Comparison of ENCODE assay signal across 10 mouse cellular contexts in genomic region chr5:72984091-72984490, GRCm38 (mm10). TPM values are rescaled to one million over a fixed set of nuclear protein-coding genes. Genes with fewer than 3 reads are reported as not detected.
A peak's percentile ranks its signal among the peaks of the same experiment; 100 is the strongest.
DNase-seq lines count a peak whose midpoint lies in the region; ATAC-seq lines count a peak whose summit lies in the region.
"Had no signal": no experiment of that assay in that cellular context is flagged by ENCODE, and none has a peak within 500 bp of the region (broad histone marks: within the 10 kb centered on the region; RNA-seq: fewer than 3 reads in every experiment).

No protein-coding gene starts in this region.

- no peak overlapping the region for H3K4me3 ChIP-seq in intestine, embryonic 14.5 days (ENCODE audit: low read depth, low read length)
- no peak overlapping the region for H3K4me3 ChIP-seq in intestine, embryonic 15.5 days (replicated peaks)
- H3K4me3 ChIP-seq: erythroblast, embryonic 14.5 days had no signal

- ATAC-seq in intestine, embryonic 14.5 days (replicated peaks; ENCODE audit: low FRiP score, low TSS enrichment, low read depth) = no peak
- no peak for ATAC-seq in intestine, embryonic 15.5 days

- intact Hi-C loops in left cerebral cortex, postnatal 25 days (cut with DNase I) = loop anchor here (1.0 to 5.0 kb wide), 2 partner anchors 87 to 398 kb away; no protein-coding TSS in a partner anchor

- H3K9me3 ChIP-seq in intestine, embryonic 14.5 days (ENCODE audit: control insufficient read depth, low read length) = no peaks in the 10 kb centered on the region
- H3K9me3 ChIP-seq in intestine, embryonic 15.5 days = no peaks in the 10 kb centered on the region

- WGBS in intestine, embryonic 14.5 days = 8% methylated on average over 2 of the region's 2 CpGs
- 10% methylated on average over 2 of the region's 2 CpGs for WGBS in intestine, embryonic 15.5 days

- peak; percentile 49 for DNase-seq in intestine, embryonic 14.5 days (ENCODE audit: low spot score)
- peak; percentile 58 for DNase-seq in thymus, postnatal 0 days (ENCODE audit: low spot score)
- no peak for DNase-seq in thymus, postnatal 4 days
- DNase-seq in c-Kit-positive CD71-positive TER-119-negative erythroid progenitor cells, embryonic 14.5 days (ENCODE audit: low read depth) = peak; percentile 33
- DNase-seq in left cerebral cortex, postnatal 25 days (ENCODE audit: low spot score in 2 of 2) = peak; percentile 24 to 58
- no peak for DNase-seq in urinary bladder, postnatal 36 days (ENCODE audit: low spot score in 2 of 2)
- DNase-seq in ovary, postnatal 10 days (ENCODE audit: low spot score) = no peak

- no peak overlapping the region for H3K4me2 ChIP-seq in intestine, embryonic 14.5 days (ENCODE audit: low read length)
- no peak overlapping the region for H3K4me2 ChIP-seq in intestine, embryonic 15.5 days (replicated peaks)

- H3K36me3 ChIP-seq in intestine, embryonic 14.5 days (ENCODE audit: control insufficient read depth, insufficient read depth, low read length) = peaks cover 14% of the 10 kb centered on the region
- H3K36me3 ChIP-seq in intestine, embryonic 15.5 days = no peaks in the 10 kb centered on the region

- no peaks in the 10 kb centered on the region for H3K27me3 ChIP-seq in intestine, embryonic 14.5 days (replicated peaks; ENCODE audit: control insufficient read depth, insufficient read depth, low read length)
- H3K27me3 ChIP-seq in intestine, embryonic 15.5 days (replicated peaks) = no peaks in the 10 kb centered on the region

- no peak overlapping the region for H3K9ac ChIP-seq in intestine, embryonic 14.5 days (ENCODE audit: low read length)
- H3K9ac ChIP-seq in intestine, embryonic 15.5 days = no peak overlapping the region

- no peaks in the 10 kb centered on the region for H3K4me1 ChIP-seq in intestine, embryonic 14.5 days (replicated peaks; ENCODE audit: control insufficient read depth, insufficient read depth, low read length)
- no peaks in the 10 kb centered on the region for H3K4me1 ChIP-seq in intestine, embryonic 15.5 days (replicated peaks)

- no peak overlapping the region for H3K27ac ChIP-seq in intestine, embryonic 14.5 days (ENCODE audit: low read depth)
- no peak overlapping the region for H3K27ac ChIP-seq in intestine, embryonic 15.5 days

RNA-seq across cellular contexts. Expression of gene Gm10135, which starts 9.6 kb away (rescaled TPM):
- polyA plus RNA-seq in intestine, embryonic 14.5 days (2014; fragmentation: Nextera tagmentation; extraction: Ambion mirVana) = not detected in 2 replicates
- polyA plus RNA-seq in intestine, embryonic 15.5 days (2015; fragmentation: Nextera tagmentation; extraction: Ambion mirVana) = not detected in 2 replicates
- polyA plus RNA-seq in thymus, postnatal 0 days (2015; fragmentation: Nextera tagmentation; extraction: Ambion mirVana) = not detected in 2 replicates
- total RNA-seq in left cerebral cortex, postnatal 25 days (2021) = not detected
- polyA plus RNA-seq: erythroblast, embryonic 14.5 days; lung, embryonic 16.5 days had no signal

RNA-seq across cellular contexts. Expression of gene Slc10a4, which starts 22.6 kb away (rescaled TPM):
- 15.4 and 18.7 TPM in 2 replicates for polyA plus RNA-seq in intestine, embryonic 14.5 days (2014; fragmentation: Nextera tagmentation; extraction: Ambion mirVana)
- 10.4 and 12.4 TPM in 2 replicates for polyA plus RNA-seq in intestine, embryonic 15.5 days (2015; fragmentation: Nextera tagmentation; extraction: Ambion mirVana)
- polyA plus RNA-seq in thymus, postnatal 0 days (2015; fragmentation: Nextera tagmentation; extraction: Ambion mirVana) = 0.27 and 0.31 TPM in 2 replicates
- total RNA-seq in left cerebral cortex, postnatal 25 days (2021) = 1 to 10 TPM in 1 of 2 experiments, under 1 TPM in 1; 0.98 to 4.0 TPM
- polyA plus RNA-seq: erythroblast, embryonic 14.5 days had no signal

Comparison
In these comparisons a context has a peak if more than half of its experiments do, and no peak if none do; other contexts are left out.
1. DNase-seq: peak in intestine, embryonic 14.5 days (single experiment), thymus, postnatal 0 days (single experiment), c-Kit-positive CD71-positive TER-119-negative erythroid progenitor cells, embryonic 14.5 days (single experiment) and left cerebral cortex, postnatal 25 days (2 of 2); none in thymus, postnatal 4 days (single experiment), urinary bladder, postnatal 36 days (0 of 2) and ovary, postnatal 10 days (single experiment).